Comparison of ENCODE assay signal across 10 mouse cellular contexts in genomic region chr19:25674056-25674420, GRCm38 (mm10). TPM values are rescaled to one million over a fixed set of nuclear protein-coding genes. Genes with fewer than 3 reads are reported as not detected.
DNase-seq lines count a peak whose midpoint lies in the region; ATAC-seq lines count a peak whose summit lies in the region.
"Had no signal": no experiment of that assay in that cellular context is flagged by ENCODE, and none has a peak within 500 bp of the region (broad histone marks: within the 10 kb centered on the region; RNA-seq: fewer than 3 reads in every experiment).

No protein-coding gene starts in this region.

- WGBS in heart, embryonic 14.5 days = 2% methylated on average over 15 of the region's 15 CpGs
- WGBS in hindbrain, embryonic 12.5 days = under 1% methylated on average over 15 of the region's 15 CpGs
- WGBS in midbrain, embryonic 10.5 days = 1% methylated on average over 15 of the region's 15 CpGs

- no peak overlapping the region for H3K27ac ChIP-seq in heart, embryonic 14.5 days (replicated peaks in 1 of 2; ENCODE audit: control insufficient read depth in 1 of 2, insufficient read depth in 1 of 2, low read depth in 2 of 2, low read length in 2 of 2)
- no peak overlapping the region for H3K27ac ChIP-seq in hindbrain, embryonic 12.5 days
- H3K27ac ChIP-seq in midbrain, embryonic 10.5 days (replicated peaks) = no peak overlapping the region

- no peaks in the 10 kb centered on the region; a peak in 1 of 4 replicates for H3K4me1 ChIP-seq in heart, embryonic 14.5 days (ENCODE audit: control insufficient read depth in 2 of 2, insufficient read depth in 2 of 2, low read length in 2 of 2)
- peaks cover 19% of the 10 kb centered on the region for H3K4me1 ChIP-seq in hindbrain, embryonic 12.5 days
- H3K4me1 ChIP-seq in midbrain, embryonic 10.5 days = peaks cover 42% of the 10 kb centered on the region

- H3K9me3 ChIP-seq in heart, embryonic 14.5 days (ENCODE audit: control insufficient read depth, low read length) = no peaks in the 10 kb centered on the region
- H3K9me3 ChIP-seq in hindbrain, embryonic 12.5 days (replicated peaks) = no peaks in the 10 kb centered on the region
- H3K9me3 ChIP-seq in midbrain, embryonic 10.5 days (replicated peaks) = no peaks in the 10 kb centered on the region

- H3K27me3 ChIP-seq in heart, embryonic 14.5 days (ENCODE audit: control insufficient read depth, insufficient read depth, low read length) = peaks cover 98% of the 10 kb centered on the region
- peaks cover 92% of the 10 kb centered on the region for H3K27me3 ChIP-seq in hindbrain, embryonic 12.5 days
- H3K27me3 ChIP-seq in midbrain, embryonic 10.5 days (ENCODE audit: low read depth, poor library complexity, severe bottlenecking) = peaks cover 100% of the 10 kb centered on the region

- H3K4me3 ChIP-seq in heart, embryonic 14.5 days (ENCODE audit: control insufficient read depth in 1 of 2, insufficient read depth in 1 of 2, low read depth in 1 of 2, low read length in 2 of 2) = peak overlapping the region; percentile 37 to 53
- H3K4me3 ChIP-seq in hindbrain, embryonic 12.5 days = peak overlapping the region; percentile 37
- H3K4me3 ChIP-seq in midbrain, embryonic 10.5 days = peak overlapping the region; percentile 60

- no peak for DNase-seq in heart, postnatal 10 days
- peak; percentile 17 for DNase-seq in Muller cell, postnatal 12 days (ENCODE audit: inconsistent ontology term)
- DNase-seq in midbrain, embryonic 10.5 days (ENCODE audit: low spot score) = no peak
- DNase-seq in left cerebral cortex, adult 9 months (ENCODE audit: low spot score in 2 of 2) = no peak
- no peak for DNase-seq in c-Kit-positive CD71-positive TER-119-positive erythroid progenitor cells, embryonic 14.5 days (ENCODE audit: low spot score)
- DNase-seq: thymus, postnatal 25 days had no signal

- H3K9ac ChIP-seq in heart, embryonic 14.5 days (ENCODE audit: low read length) = 0 out of 2 replicates have a peak overlapping the region, but pooled peaks have one; percentile 28
- H3K9ac ChIP-seq in hindbrain, embryonic 12.5 days = no peak overlapping the region

- no peak for ATAC-seq in heart, embryonic 14.5 days (ENCODE audit: insufficient number of reproducible peaks, insufficient read depth, low FRiP score, low read depth)
- ATAC-seq in hindbrain, embryonic 12.5 days (ENCODE audit: low FRiP score) = no peak
- no peak for ATAC-seq in megakaryocyte progenitor cell, adult 5-6 weeks (replicated peaks; ENCODE audit: poor library complexity)

- H3K36me3 ChIP-seq in heart, embryonic 14.5 days (ENCODE audit: control insufficient read depth, insufficient read depth, low read length) = no peaks in the 10 kb centered on the region
- H3K36me3 ChIP-seq in hindbrain, embryonic 12.5 days = no peaks in the 10 kb centered on the region
- no peaks in the 10 kb centered on the region for H3K36me3 ChIP-seq in midbrain, embryonic 10.5 days

- peak overlapping the region; percentile 81 for H3K4me2 ChIP-seq in heart, embryonic 14.5 days (ENCODE audit: low read length)
- peak overlapping the region; percentile 62 for H3K4me2 ChIP-seq in hindbrain, embryonic 12.5 days (replicated peaks)

- intact Hi-C loops in heart, postnatal 10 days (cut with DNase I) = loop anchor here (5.0 kb wide), 1 partner anchor 363 kb away; no protein-coding TSS in a partner anchor

RNA-seq across cellular contexts. Expression of gene Dmrt2, which starts 1.8 kb away (rescaled TPM):
- 0.13 and 0.59 TPM in 2 replicates for polyA plus RNA-seq in heart, embryonic 14.5 days (2014; fragmentation: Nextera tagmentation; extraction: Ambion mirVana)
- under 1 TPM; 0.36 to 0.42 TPM for total RNA-seq in heart, postnatal 10 days (2021)
- polyA plus RNA-seq in hindbrain, embryonic 12.5 days (2016; fragmentation: Nextera tagmentation; extraction: Ambion mirVana) = 6.1 and 8.8 TPM in 2 replicates
- polyA plus RNA-seq in midbrain, embryonic 10.5 days (2016; fragmentation: Nextera tagmentation; extraction: Ambion mirVana) = 0.05 and 0.16 TPM in 2 replicates
- total RNA-seq in megakaryocyte progenitor cell, adult 5-6 weeks (2015) = not detected in 2 replicates
- not detected in 2 replicates for total RNA-seq in megakaryocyte progenitor cell, adult 5-6 weeks (2017)
- total RNA-seq: monocyte, adult 5-6 weeks had no signal
